In the genomic region with DNA sequence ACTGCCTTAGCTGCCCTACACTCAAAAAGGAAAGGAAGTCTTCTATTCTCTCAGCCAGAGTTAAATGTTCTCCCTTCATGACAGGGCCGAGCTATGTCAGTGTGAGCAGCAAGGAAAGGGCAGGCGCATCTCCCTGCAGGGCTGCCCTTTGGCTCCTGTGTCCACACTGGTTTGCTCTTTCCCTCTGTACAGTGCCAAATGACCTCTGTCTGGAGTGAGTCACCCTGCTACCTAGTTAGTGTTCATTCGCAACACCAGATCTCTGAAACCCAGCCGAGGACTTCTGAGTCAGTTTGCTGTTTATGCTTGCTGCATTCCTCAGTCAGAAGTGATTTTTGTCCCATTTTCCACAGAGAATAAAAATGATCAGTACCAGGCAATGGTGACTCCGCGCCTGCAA, we compare ENCODE assay signal across 9 mouse cellular contexts.
DNase-seq lines count a peak whose midpoint lies in the region; ATAC-seq lines count a peak whose summit lies in the region.
"Had no signal": no experiment of that assay in that cellular context is flagged by ENCODE, and none has a peak within 500 bp of the region (broad histone marks: within the 10 kb centered on the region; RNA-seq: fewer than 3 reads in every experiment).

No protein-coding gene starts in this region.

- no peaks in the 10 kb centered on the region for H3K36me3 ChIP-seq in heart, embryonic 10.5 days
- H3K36me3 ChIP-seq in lung, embryonic 16.5 days (ENCODE audit: control insufficient read depth, insufficient read depth, low read length) = no peaks in the 10 kb centered on the region

- ATAC-seq in lung, embryonic 16.5 days (ENCODE audit: low read depth) = no peak
- ATAC-seq in monocyte, adult 5-6 weeks (replicated peaks; ENCODE audit: insufficient number of reproducible peaks, low FRiP score, low TSS enrichment, poor library complexity, severe bottlenecking) = no peak

- 0 out of 2 replicates have a peak, but pooled peaks cover 3% of the 10 kb centered on the region for H3K4me1 ChIP-seq in heart, embryonic 10.5 days
- peaks cover 13% of the 10 kb centered on the region for H3K4me1 ChIP-seq in lung, embryonic 16.5 days (replicated peaks; ENCODE audit: control insufficient read depth, insufficient read depth, low read length)

- H3K9me3 ChIP-seq in heart, embryonic 10.5 days = no peaks in the 10 kb centered on the region
- no peaks in the 10 kb centered on the region for H3K9me3 ChIP-seq in lung, embryonic 16.5 days (ENCODE audit: control insufficient read depth, low read length)

- intact Hi-C loops in heart, postnatal 36 days (cut with DNase I) = no loop called here

- DNase-seq in heart, adult 8-10 months (ENCODE audit: low spot score) = peak; percentile 20
- no peak for DNase-seq in heart, embryonic 10.5 days (ENCODE audit: low spot score)
- peak; percentile 25 to 39 for DNase-seq in adrenal gland, adult 18-20 months (ENCODE audit: low spot score in 2 of 2)
- DNase-seq in heart, postnatal 36 days = peak; percentile 18 to 26
- DNase-seq in cerebellum, adult 9-10 months = no peak
- no peak for DNase-seq in left cerebral cortex, adult 9 months (ENCODE audit: low spot score in 2 of 2)

- no peaks in the 10 kb centered on the region for H3K27me3 ChIP-seq in heart, embryonic 10.5 days (ENCODE audit: insufficient read depth, poor library complexity, severe bottlenecking)
- H3K27me3 ChIP-seq in lung, embryonic 16.5 days (ENCODE audit: control insufficient read depth, insufficient read depth, low read depth, low read length) = no peaks in the 10 kb centered on the region
- H3K27me3 ChIP-seq: CH12.LX had no signal

- 79% methylated on average over 6 of the region's 6 CpGs for WGBS in heart, embryonic 10.5 days
- 69% methylated on average over 6 of the region's 6 CpGs for WGBS in lung, embryonic 16.5 days

- no peak overlapping the region for H3K4me2 ChIP-seq in lung, embryonic 16.5 days (ENCODE audit: low read depth, low read length)

- peak overlapping the region; percentile 1; the same call in 1 of the 2 replicates for H3K9ac ChIP-seq in lung, embryonic 16.5 days (ENCODE audit: low read length)

- no peak overlapping the region for H3K27ac ChIP-seq in heart, embryonic 10.5 days
- H3K27ac ChIP-seq in lung, embryonic 16.5 days (ENCODE audit: low read length) = peak overlapping the region; percentile 43; the same call in 1 of the 2 replicates

- no peak overlapping the region for H3K4me3 ChIP-seq in heart, embryonic 10.5 days
- H3K4me3 ChIP-seq in lung, embryonic 16.5 days (ENCODE audit: low read length) = no peak overlapping the region

Comparison
In these comparisons a context has a peak if more than half of its experiments do, and no peak if none do; other contexts are left out.
1. DNase-seq: peak in heart, adult 8-10 months (single experiment), adrenal gland, adult 18-20 months (2 of 2) and heart, postnatal 36 days (2 of 2); none in heart, embryonic 10.5 days (single experiment), cerebellum, adult 9-10 months (single experiment) and left cerebral cortex, adult 9 months (0 of 2).